Mouse (Mus musculus): ENCODE measurements around the gene Cdk12.
"Not testable (repeated sequence)": the region's sequence is repeated elsewhere in the genome, so short reads cannot be mapped to it uniquely, and the experiment has no call there.

The Cdk12 gene

GRCm38 (mm10) chr11:98202641-98203350 is at the start of gene Cdk12:
Gene Cdk12, plus strand, starts transcription at chr11:98203059.
- DNase-seq (ENCODE audit: low read depth): peak; percentile 100

GRCm38 (mm10) chr11:98155094-98155493 is 47.8 kb upstream of the Cdk12 start:
- no peak for DNase-seq (ENCODE audit: low read depth)

GRCm38 (mm10) chr11:98168400-98168799 is 34.5 kb upstream of the Cdk12 start:
- no peak for DNase-seq (ENCODE audit: low read depth)

- DNase-seq (ENCODE audit: low read depth): not testable (repeated sequence)
These were observed 20.7 kb upstream of the Cdk12 start for GRCm38 (mm10) chr11:98182149-98182548.

- DNase-seq (ENCODE audit: low read depth): no peak
These were observed 15.0 kb upstream of the Cdk12 start for GRCm38 (mm10) chr11:98187640-98188395.

GRCm38 (mm10) chr11:98190820-98191219 is 12.0 kb upstream of the Cdk12 start:
- DNase-seq (ENCODE audit: low read depth): no peak

GRCm38 (mm10) chr11:98192901-98193805 is 9.7 kb upstream of the Cdk12 start, which contains the start of gene Med1:
Gene Med1, minus strand, starts transcription at chr11:98193293.
- peak; percentile 98 for DNase-seq (ENCODE audit: low read depth)

- peak; percentile 53 for DNase-seq (ENCODE audit: low read depth)
These were observed 843 bp upstream of the Cdk12 start for GRCm38 (mm10) chr11:98201791-98202640.

- no peak for DNase-seq (ENCODE audit: low read depth)
These were observed 572 bp downstream of the Cdk12 start for GRCm38 (mm10) chr11:98203351-98203911.

GRCm38 (mm10) chr11:98203931-98204421 is 1.1 kb downstream of the Cdk12 start:
- DNase-seq (ENCODE audit: low read depth): peak; percentile 28

- DNase-seq (ENCODE audit: low read depth): no peak
These were observed 2.6 kb downstream of the Cdk12 start for GRCm38 (mm10) chr11:98205463-98205862.

GRCm38 (mm10) chr11:98206281-98206680 is 3.4 kb downstream of the Cdk12 start:
- DNase-seq (ENCODE audit: low read depth): not testable (repeated sequence)

- not testable (repeated sequence) for DNase-seq (ENCODE audit: low read depth)
These were observed 6.8 kb downstream of the Cdk12 start for GRCm38 (mm10) chr11:98209661-98210060.

GRCm38 (mm10) chr11:98213311-98213710 is 10.5 kb downstream of the Cdk12 start:
- DNase-seq (ENCODE audit: low read depth): no peak

GRCm38 (mm10) chr11:98226349-98226748 is 23.5 kb downstream of the Cdk12 start:
- no peak for DNase-seq (ENCODE audit: low read depth)

GRCm38 (mm10) chr11:98238416-98238815 is 35.6 kb downstream of the Cdk12 start:
- DNase-seq (ENCODE audit: low read depth): peak; percentile 5

- DNase-seq (ENCODE audit: low read depth): no peak
These were observed 36.1 kb downstream of the Cdk12 start for GRCm38 (mm10) chr11:98238995-98239394.

GRCm38 (mm10) chr11:98242910-98243309 is 40.1 kb downstream of the Cdk12 start:
- not testable (repeated sequence) for DNase-seq (ENCODE audit: low read depth)

GRCm38 (mm10) chr11:98244415-98244814 is 41.6 kb downstream of the Cdk12 start:
- DNase-seq (ENCODE audit: low read depth): no peak

GRCm38 (mm10) chr11:98247325-98247724 is 44.5 kb downstream of the Cdk12 start:
- peak; percentile 23 for DNase-seq (ENCODE audit: low read depth)

GRCm38 (mm10) chr11:98253807-98254206 is 50.9 kb downstream of the Cdk12 start:
- no peak for DNase-seq (ENCODE audit: low read depth)

Data from NIH3T3 (cell line).